Mouse (Mus musculus): ENCODE measurements around the gene Prr29. TPM values are rescaled to one million over a fixed set of nuclear protein-coding genes. Genes with fewer than 3 reads are reported as not detected.

Prr29 gene
- polyA plus RNA-seq, 1 experiment from 2014 or later: 2.0 TPM

Other genes with a start within 250 kb of the Prr29 start
- not detected in 2 replicates for gene Gm10840, start 204.6 kb upstream of the Prr29 start, polyA plus RNA-seq (2015; fragmentation: Nextera tagmentation; extraction: Ambion mirVana)
- gene Limd2, start 204.6 kb upstream of the Prr29 start, polyA plus RNA-seq (2015; fragmentation: Nextera tagmentation; extraction: Ambion mirVana): 218 and 247 TPM in 2 replicates
- gene Strada, start 163.3 kb upstream of the Prr29 start, polyA plus RNA-seq (2015; fragmentation: Nextera tagmentation; extraction: Ambion mirVana): 22.7 and 24.2 TPM in 2 replicates
- 91.9 and 96.3 TPM in 2 replicates for gene Ccdc47, start 149.1 kb upstream of the Prr29 start, polyA plus RNA-seq (2015; fragmentation: Nextera tagmentation; extraction: Ambion mirVana)
- gene Ddx42, start 148.5 kb upstream of the Prr29 start, polyA plus RNA-seq (2015; fragmentation: Nextera tagmentation; extraction: Ambion mirVana): 70.2 and 72.9 TPM in 2 replicates
- gene Ftsj3, start 109.4 kb upstream of the Prr29 start, polyA plus RNA-seq (2015; fragmentation: Nextera tagmentation; extraction: Ambion mirVana): 42.9 and 48.7 TPM in 2 replicates
- 242 and 250 TPM in 2 replicates for gene Psmc5, start 109.3 kb upstream of the Prr29 start, polyA plus RNA-seq (2015; fragmentation: Nextera tagmentation; extraction: Ambion mirVana)
- gene Smarcd2, start 92.5 kb upstream of the Prr29 start, polyA plus RNA-seq (2015; fragmentation: Nextera tagmentation; extraction: Ambion mirVana): 69.3 and 71.4 TPM in 2 replicates
- 0.26 and 0.29 TPM in 2 replicates for gene Tcam1, start 88.8 kb upstream of the Prr29 start, polyA plus RNA-seq (2015; fragmentation: Nextera tagmentation; extraction: Ambion mirVana)
- gene Gh, start 63.6 kb upstream of the Prr29 start, polyA plus RNA-seq (2015; fragmentation: Nextera tagmentation; extraction: Ambion mirVana): not detected in 2 replicates
- gene Cd79b, start 50.7 kb upstream of the Prr29 start, polyA plus RNA-seq (2015; fragmentation: Nextera tagmentation; extraction: Ambion mirVana): 4.7 and 6.8 TPM in 2 replicates
- gene Scn4a, start 12.2 kb upstream of the Prr29 start, polyA plus RNA-seq (2015; fragmentation: Nextera tagmentation; extraction: Ambion mirVana): 0.03 and 0.06 TPM in 2 replicates
- 108 and 126 TPM in 2 replicates for gene Icam2, start 22.6 kb downstream of the Prr29 start, polyA plus RNA-seq (2015; fragmentation: Nextera tagmentation; extraction: Ambion mirVana)
- gene Ern1, start 122.4 kb downstream of the Prr29 start, polyA plus RNA-seq (2015; fragmentation: Nextera tagmentation; extraction: Ambion mirVana): 5.5 and 5.8 TPM in 2 replicates
- 10.4 and 11.5 TPM in 2 replicates for gene Tex2, start 248.0 kb downstream of the Prr29 start, polyA plus RNA-seq (2015; fragmentation: Nextera tagmentation; extraction: Ambion mirVana)

All from lung, embryonic 16.5 days (tissue).